Mouse (Mus musculus) lung, postnatal 0 days (tissue): ENCODE measurements at regions not wholly inside any gene's neighbourhood (a gene's known extent, or its start where the extent isn't known, plus 50 kb on each side); places are given as distances from the start of the nearest gene placed in this dataset.

Source experiments
- CTCF ChIP-seq: IDR thresholded peaks from 2 replicates; pipeline ENCODE4 v1.5.1; 2016; ENCODE audit warnings: antibody characterized with exemption, mild to moderate bottlenecking
- EP300 ChIP-seq: IDR thresholded peaks from 2 replicates; pipeline ENCODE4 v1.6.1; 2016; ENCODE audit warnings: antibody characterized with exemption, mild to moderate bottlenecking, control low read depth

DNA sequence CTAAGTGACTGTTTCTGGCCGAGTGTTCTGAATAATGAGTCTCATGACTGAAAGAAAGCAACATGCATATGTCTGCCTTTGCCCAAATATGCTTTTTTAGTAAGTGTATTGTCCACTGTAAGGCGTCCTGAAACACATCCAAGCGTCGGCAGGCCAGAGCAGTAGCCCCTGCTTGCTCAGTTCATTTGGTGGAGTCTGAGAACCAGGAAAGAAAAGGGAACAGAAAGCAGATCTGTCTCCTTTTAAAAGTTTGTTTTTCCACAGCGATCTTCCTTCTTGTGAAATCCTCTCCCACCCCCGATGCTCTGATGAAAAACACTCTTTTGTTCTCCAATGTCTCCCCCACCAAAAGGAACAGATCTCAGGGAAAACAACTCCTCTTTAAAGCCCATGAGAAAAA lies 324.7 kb downstream of the Zfp706 start:
- TF ChIP-seq CTCF (no peak), EP300 (no peak)
